Mouse (Mus musculus): Measurements from ENCODE around the gene Rnf150.

The Rnf150 gene

GRCm38 (mm10) chr8:82887234-82887633, 24.1 kb downstream of the Rnf150 start:
- CTCF ChIA-PET: no interaction called here

- CTCF ChIA-PET: no interaction called here
These were observed 26.0 kb downstream of the Rnf150 start for GRCm38 (mm10) chr8:82889062-82889720.

GRCm38 (mm10) chr8:82895091-82895490, 31.9 kb downstream of the Rnf150 start:
- CTCF ChIA-PET: no interaction called here

GRCm38 (mm10) chr8:82896796-82897195, 33.6 kb downstream of the Rnf150 start:
- CTCF ChIA-PET: no interaction called here

GRCm38 (mm10) chr8:82897628-82898458, 34.7 kb downstream of the Rnf150 start:
- CTCF ChIA-PET: no interaction called here

GRCm38 (mm10) chr8:82898459-82898841, 35.3 kb downstream of the Rnf150 start:
- CTCF ChIA-PET: no interaction called here

- CTCF ChIA-PET: no interaction called here
These were observed 37.8 kb downstream of the Rnf150 start for GRCm38 (mm10) chr8:82900958-82901357.

GRCm38 (mm10) chr8:82901549-82902138, 38.5 kb downstream of the Rnf150 start:
- CTCF ChIA-PET: no interaction called here

GRCm38 (mm10) chr8:82903497-82903896, 40.3 kb downstream of the Rnf150 start:
- CTCF ChIA-PET: no interaction called here

- CTCF ChIA-PET: interaction anchor here (0.7 kb wide), 1 partner anchor 32 kb away, joined by 3 read pairs; no protein-coding TSS in a partner anchor
These were observed 44.1 kb downstream of the Rnf150 start for GRCm38 (mm10) chr8:82907271-82907670.

- CTCF ChIA-PET: no interaction called here
These were observed 48.3 kb downstream of the Rnf150 start for GRCm38 (mm10) chr8:82911436-82911835.

- CTCF ChIA-PET: no interaction called here
These were observed 49.1 kb downstream of the Rnf150 start for GRCm38 (mm10) chr8:82912282-82912681.

- CTCF ChIA-PET: no interaction called here
These were observed 51.4 kb downstream of the Rnf150 start for GRCm38 (mm10) chr8:82914543-82914942.

- CTCF ChIA-PET: no interaction called here
These were observed 53.8 kb downstream of the Rnf150 start for GRCm38 (mm10) chr8:82916851-82917539.

GRCm38 (mm10) chr8:82917540-82918316, 54.6 kb downstream of the Rnf150 start:
- CTCF ChIA-PET: no interaction called here

- CTCF ChIA-PET: no interaction called here
These were observed 56.5 kb downstream of the Rnf150 start for GRCm38 (mm10) chr8:82919676-82920075.

GRCm38 (mm10) chr8:82920124-82920523, 57.0 kb downstream of the Rnf150 start:
- CTCF ChIA-PET: no interaction called here

- CTCF ChIA-PET: interaction anchor here (0.6 kb wide), 1 partner anchor 1392 kb away, joined by 8 read pairs; no protein-coding TSS in a partner anchor
These were observed 62.1 kb downstream of the Rnf150 start for GRCm38 (mm10) chr8:82925286-82925685.

- CTCF ChIA-PET: no interaction called here
These were observed 63.4 kb downstream of the Rnf150 start for GRCm38 (mm10) chr8:82926518-82926917.

GRCm38 (mm10) chr8:82931554-82931953, 68.4 kb downstream of the Rnf150 start:
- CTCF ChIA-PET: no interaction called here

GRCm38 (mm10) chr8:82936162-82936561, 73.0 kb downstream of the Rnf150 start:
- CTCF ChIA-PET: no interaction called here

- CTCF ChIA-PET: no interaction called here
These were observed 73.7 kb downstream of the Rnf150 start for GRCm38 (mm10) chr8:82936866-82937265.

All from spleen, embryonic (tissue).